Mouse (Mus musculus) MEL (cell line): ENCODE data around the gene Atp4a. TPM values are rescaled to one million over a fixed set of nuclear protein-coding genes. Genes with fewer than 3 reads are reported as not detected.
A peak's percentile ranks its signal among the peaks of the same experiment; 100 is the strongest.

Experiments used
- DNase-seq: peaks from one replicate; pipeline ENCODE4 v3.0.0; 2011; ENCODE audit warnings: low read depth, low spot score
- H3K27ac ChIP-seq: 2 replicates; pipeline ENCODE4 v1.5.1; 2012; ENCODE audit warnings: low read depth, mild to moderate bottlenecking, control low read depth, low read length, moderate library complexity; ENCODE audit not compliant: control insufficient read depth
- H3K27me3 ChIP-seq, 2 experiments: fragments of 150-350 bp in 1 of 2; sonication (generic) in 1 of 2; 2 replicates each; pipeline ENCODE4 v1.6.1; 2012; ENCODE audit warnings: low read length in 2 of 2, mild to moderate bottlenecking in 2 of 2, improper control_type of control experiment in 1 of 2, moderate library complexity in 1 of 2; ENCODE audit not compliant: insufficient read depth in 2 of 2, control insufficient read depth in 1 of 2
- H3K36me3 ChIP-seq, 2 experiments: 2 replicates each; pipeline ENCODE4 v1.6.1; 2012 to 2014; ENCODE audit warnings: low read length in 2 of 2, improper control_type of control experiment in 1 of 2, inconsistent platforms in 1 of 2, mild to moderate bottlenecking in 1 of 2; ENCODE audit not compliant: insufficient read depth in 2 of 2, control insufficient read depth in 1 of 2
- H3K4me1 ChIP-seq, 2 experiments: fragments of 150-350 bp in 1 of 2; sonication (generic) in 1 of 2; 2 replicates each; pipeline ENCODE4 v1.6.1; 2012; ENCODE audit warnings: low read length in 2 of 2, improper control_type of control experiment in 1 of 2, mild to moderate bottlenecking in 1 of 2; ENCODE audit not compliant: insufficient read depth in 2 of 2, control insufficient read depth in 1 of 2
- H3K4me3 ChIP-seq, 2 experiments: fragments of 150-350 bp in 1 of 2; sonication (generic) in 1 of 2; 2 replicates each; pipeline ENCODE4 v1.5.1; 2012; ENCODE audit warnings: low read depth in 2 of 2, low read length in 2 of 2, mild to moderate bottlenecking in 2 of 2, moderate library complexity in 2 of 2, control low read depth in 1 of 2, improper control_type of control experiment in 1 of 2; ENCODE audit not compliant: control insufficient read depth in 1 of 2, insufficient read depth in 1 of 2
- H3K79me2 ChIP-seq: 2 replicates; pipeline ENCODE4 v1.6.1; 2012; ENCODE audit warnings: mild to moderate bottlenecking, low read length, moderate library complexity; ENCODE audit not compliant: control insufficient read depth, poor library complexity, insufficient read depth
- H3K9ac ChIP-seq: 2 replicates; pipeline ENCODE4 v1.6.1; 2012; ENCODE audit warnings: low read depth, mild to moderate bottlenecking, control low read depth, low read length, moderate library complexity; ENCODE audit not compliant: control insufficient read depth, poor library complexity, severe bottlenecking
- H3K9me3 ChIP-seq: fragments of 150-350 bp; sonication (generic); replicated peaks from 2 replicates; pipeline ENCODE4 v1.6.1; 2012; ENCODE audit warnings: mild to moderate bottlenecking, low read length, improper control_type of control experiment, moderate library complexity; ENCODE audit not compliant: insufficient read depth
- BHLHE40 ChIP-seq: IDR thresholded peaks from 2 replicates; pipeline ENCODE4 v1.6.1; 2012; ENCODE audit warnings: low read depth, mild to moderate bottlenecking, inconsistent platforms, low read length, improper control_type of control experiment, borderline replicate concordance
- CHD2 ChIP-seq: IDR thresholded peaks from 2 replicates; pipeline ENCODE4 v1.6.1; 2011; ENCODE audit warnings: low read length, improper control_type of control experiment
- E2F4 ChIP-seq: IDR thresholded peaks from 2 replicates; pipeline ENCODE4 v1.6.1; 2011; ENCODE audit warnings: low read depth, low read length, improper control_type of control experiment, borderline replicate concordance
- ELF1 ChIP-seq: IDR thresholded peaks from 2 replicates; pipeline ENCODE4 v1.6.1; 2014; ENCODE audit warnings: low read depth, mild to moderate bottlenecking, inconsistent platforms, low read length, improper control_type of control experiment, moderate library complexity
- EP300 ChIP-seq, 2 experiments: IDR thresholded peaks; 2 replicates each; pipeline ENCODE4 v1.6.1; 2011; ENCODE audit warnings: improper control_type of control experiment in 2 of 2, low read length in 2 of 2, low read depth in 1 of 2, mild to moderate bottlenecking in 1 of 2
- GABPA ChIP-seq: IDR thresholded peaks from 2 replicates; pipeline ENCODE4 v1.6.1; 2012; ENCODE audit warnings: low read depth, mild to moderate bottlenecking, inconsistent platforms, low read length, improper control_type of control experiment, moderate library complexity
- GATA1 ChIP-seq: IDR thresholded peaks from 2 replicates; pipeline ENCODE4 v1.6.1; 2011; ENCODE audit warnings: low read depth, low read length, improper control_type of control experiment
- HCFC1 ChIP-seq: IDR thresholded peaks from 2 replicates; pipeline ENCODE4 v1.6.1; 2012; ENCODE audit warnings: low read depth, mild to moderate bottlenecking, inconsistent platforms, low read length, improper control_type of control experiment, moderate library complexity
- KAT2A ChIP-seq: conservative IDR thresholded peaks from 2 replicates; pipeline ENCODE4 v1.6.1; 2012; ENCODE audit warnings: low read depth, low read length, improper control_type of control experiment, inconsistent platforms
- MAX ChIP-seq: IDR thresholded peaks from 2 replicates; pipeline ENCODE4 v1.6.1; 2011; ENCODE audit warnings: low read length, improper control_type of control experiment
- MAZ ChIP-seq: IDR thresholded peaks from 2 replicates; pipeline ENCODE4 v1.6.1; 2012; ENCODE audit warnings: low read depth, mild to moderate bottlenecking, inconsistent platforms, low read length, improper control_type of control experiment
- MXI1 ChIP-seq: IDR thresholded peaks from 2 replicates; pipeline ENCODE4 v1.6.1; 2011; ENCODE audit warnings: mild to moderate bottlenecking, low read depth, low read length, improper control_type of control experiment
- MYB ChIP-seq: IDR thresholded peaks from 2 replicates; pipeline ENCODE4 v1.6.1; 2011; ENCODE audit warnings: mild to moderate bottlenecking, low read depth, low read length, improper control_type of control experiment
- NELFE ChIP-seq: IDR thresholded peaks from 2 replicates; pipeline ENCODE4 v1.6.1; 2011; ENCODE audit warnings: low read depth, low read length, improper control_type of control experiment
- NRF1 ChIP-seq: IDR thresholded peaks from 2 replicates; pipeline ENCODE4 v1.6.1; 2014; ENCODE audit warnings: low read depth, mild to moderate bottlenecking, inconsistent platforms, low read length, improper control_type of control experiment, moderate library complexity; ENCODE audit not compliant: poor library complexity, insufficient read depth, severe bottlenecking
- POLR2A ChIP-seq, 2 experiments: IDR thresholded peaks; 2 replicates each; pipeline ENCODE4 v1.6.1; 2011 to 2012; ENCODE audit warnings: low read length in 2 of 2, mild to moderate bottlenecking in 2 of 2, control low read depth in 1 of 2, improper control_type of control experiment in 1 of 2, low read depth in 1 of 2, moderate library complexity in 1 of 2; ENCODE audit not compliant: control insufficient read depth in 1 of 2, insufficient read depth in 1 of 2, poor library complexity in 1 of 2
- POLR2AphosphoS2 ChIP-seq: IDR thresholded peaks from 2 replicates; pipeline ENCODE4 v1.6.1; 2011; ENCODE audit warnings: low read length, improper control_type of control experiment
- POLR2AphosphoS5 ChIP-seq: IDR thresholded peaks from 2 replicates; pipeline ENCODE4 v1.6.1; 2012; ENCODE audit warnings: low read depth, borderline replicate concordance, mild to moderate bottlenecking, inconsistent platforms, low read length, moderate library complexity, mixed read lengths
- RAD21 ChIP-seq: IDR thresholded peaks from 2 replicates; pipeline ENCODE4 v1.6.1; 2011; ENCODE audit warnings: mild to moderate bottlenecking, low read depth, low read length, improper control_type of control experiment
- SIN3A ChIP-seq: IDR thresholded peaks from 2 replicates; pipeline ENCODE4 v1.6.1; 2012; ENCODE audit warnings: low read length, improper control_type of control experiment, inconsistent platforms
- TBP ChIP-seq: IDR thresholded peaks from 2 replicates; pipeline ENCODE4 v1.8.0; 2011; ENCODE audit warnings: low read depth, low read length, improper control_type of control experiment
- TCF12 ChIP-seq: IDR thresholded peaks from 2 replicates; pipeline ENCODE4 v1.6.1; 2014; ENCODE audit warnings: low read depth, mild to moderate bottlenecking, inconsistent platforms, low read length, improper control_type of control experiment, moderate library complexity
- USF2 ChIP-seq, 2 experiments: IDR thresholded peaks; 2 replicates each; pipeline ENCODE4 v1.6.1; 2011 to 2012; ENCODE audit warnings: improper control_type of control experiment in 2 of 2, low read length in 2 of 2, borderline replicate concordance in 1 of 2, inconsistent platforms in 1 of 2, low read depth in 1 of 2, mild to moderate bottlenecking in 1 of 2; ENCODE audit not compliant: insufficient read depth in 1 of 2
- ZC3H11A ChIP-seq: IDR thresholded peaks from 2 replicates; pipeline ENCODE4 v1.6.1; 2012; ENCODE audit warnings: low read depth, mild to moderate bottlenecking, inconsistent platforms, low read length, improper control_type of control experiment
- ZKSCAN1 ChIP-seq: IDR thresholded peaks from 2 replicates; pipeline ENCODE4 v1.6.1; 2012; ENCODE audit warnings: low read depth, mild to moderate bottlenecking, inconsistent platforms, low read length, improper control_type of control experiment, moderate library complexity
- ZNF384 ChIP-seq: IDR thresholded peaks from 2 replicates; pipeline ENCODE4 v1.6.1; 2012; ENCODE audit warnings: low read depth, mild to moderate bottlenecking, inconsistent platforms, low read length, improper control_type of control experiment
- polyA plus RNA-seq, 2 experiments: library from polyadenylated mRNA; stranded (reverse) in 1 of 2; unstranded in 1 of 2; fragments of >175 nt in 1 of 2; fragments of >200 nt in 1 of 2; gene quantifications; 2 replicates each; pipeline versions ENCODE4 v1.2.1 to v1.2.4; 2012; ENCODE audit warnings: low replicate concordance in 2 of 2, low read depth in 1 of 2; ENCODE audit not compliant: insufficient read length in 2 of 2, insufficient read depth in 1 of 2, missing spikeins in 1 of 2
- total RNA-seq: library from RNA; depleted of rRNA; stranded (reverse); fragments of 300-350 nt; gene quantifications from 2 replicates; pipeline ENCODE4 v1.2.3, GENCODE M21; 2012

The Atp4a gene
- total and polyA plus RNA-seq, 3 experiments: 1.5 to 3.0 TPM; not detected in 1

- Histone ChIP-seq H3K79me2 (no peaks in the 10 kb centered on the region), H3K36me3 (peaks cover 0 to 5% of the 10 kb centered on the region in 2 experiments; a peak in 2 of 4 replicates), H3K4me1 (peaks cover 0 to 10% of the 10 kb centered on the region in 2 experiments; a peak in 1 of 4 replicates), H3K4me3 (peak within 1 kb of the TSS; percentile 42 to 52), H3K9ac (peak within 1 kb of the TSS; percentile 37), H3K27ac (peak within 1 kb of the TSS; percentile 42), H3K27me3 (no peaks in the 10 kb centered on the region; a peak in 2 of 4 replicates), H3K9me3 (no peaks in the 10 kb centered on the region)
- peak; percentile 95 for DNase-seq
- TF ChIP-seq NRF1 (no peak), TCF12 (no peak), HCFC1 (no peak), KAT2A (no peak), E2F4 (no peak), SIN3A (peak; percentile 69), MAX (no peak), MXI1 (peak; percentile 52), ZKSCAN1 (no peak), USF2 (IDR thresholded peaks at IDR 0.05; ENCODE audit: borderline replicate concordance in 1 of 2, insufficient read depth in 1 of 2, low read depth in 1 of 2, low read length in 2 of 2) (no peak), NELFE (0 out of 2 replicates have a peak, but pooled peaks have one; percentile 34), GABPA (no peak), MAZ (no peak), GATA1 (no peak), POLR2AphosphoS5 (no peak), ZC3H11A (no peak), BHLHE40 (no peak), RAD21 (no peak), POLR2AphosphoS2 (no peak), EP300 (IDR thresholded peaks at IDR 0.05; ENCODE audit: low read depth in 1 of 2, low read length in 2 of 2) (no peak), CHD2 (no peak), MYB (no peak), ELF1 (no peak), TBP (peak; percentile 19; the same call in 1 of the 2 replicates), POLR2A (IDR thresholded peaks at IDR 0.05; ENCODE audit: control insufficient read depth in 1 of 2, insufficient read depth in 1 of 2, low read depth in 1 of 2, low read length in 2 of 2, poor library complexity in 1 of 2) (peak in 1 of 2 experiments; percentile 60; a peak in 2 of 4 replicates), ZNF384 (0 out of 2 replicates have a peak, but pooled peaks have one; percentile 14)
Observed at GRCm38 (mm10) chr7:30698589-30698988, 13.4 kb upstream of the Atp4a start, which contains the start of gene 2200002J24Rik. Gene 2200002J24Rik (plus strand): TSS chr7:30698926.
